Mouse (Mus musculus): ENCODE results near the gene Nr1i2.

- TF ChIP-seq CTCF (IDR thresholded peaks at IDR 0.05; ENCODE audit: control insufficient read depth, insufficient read depth, low read length) (no peak), POLR2A (IDR thresholded peaks at IDR 0.05; ENCODE audit: borderline replicate concordance, control insufficient read depth, low read depth, low read length) (no peak)
Measured at GRCm38 (mm10) chr16:38286541-38286940, 8.1 kb downstream of the Nr1i2 start.

Measured in bone marrow, adult 2 months (tissue).